Mouse (Mus musculus): ENCODE data around the gene Traf3ip1.

GRCm38 (mm10) chr1:91514916-91515315, 20.5 kb downstream of the Traf3ip1 start:
- TF ChIP-seq CTCF (IDR thresholded peaks at IDR 0.05; ENCODE audit: borderline replicate concordance, extremely low read depth, insufficient read depth, insufficient read length) (0 out of 2 replicates have a peak, but pooled peaks have one; percentile 4), POLR2A (IDR thresholded peaks at IDR 0.05; ENCODE audit: borderline replicate concordance, extremely low read depth, insufficient read depth, insufficient read length, poor library complexity, severe bottlenecking) (no peak)

Data from brain, embryonic 14.5 days (tissue).